Mouse (Mus musculus) hindbrain, embryonic 13.5 days (tissue): ENCODE data around the gene Cobl. TPM values are rescaled to one million over a fixed set of nuclear protein-coding genes. Genes with fewer than 3 reads are reported as not detected.

Source experiments
- ATAC-seq: fragments of 200-750 bp; cut with Nextera tagmentation; 2 replicates; pipeline ENCODE4 v1.8.0; 2017; ENCODE audit warnings: moderate TSS enrichment; ENCODE audit not compliant: low FRiP score
- H3K27ac ChIP-seq: fragments of 300-500 bp; sonication (generic); 2 replicates; pipeline ENCODE4 v1.5.1; 2015; ENCODE audit warnings: inconsistent platforms, mild to moderate bottlenecking, moderate library complexity
- H3K27me3 ChIP-seq: fragments of 300-500 bp; sonication (generic); 2 replicates; pipeline ENCODE4 v1.6.1; 2015; ENCODE audit warnings: mild to moderate bottlenecking, inconsistent platforms
- H3K36me3 ChIP-seq: fragments of 300-500 bp; sonication (generic); 2 replicates; pipeline ENCODE4 v1.6.1; 2015; ENCODE audit warnings: mild to moderate bottlenecking, inconsistent platforms
- H3K4me1 ChIP-seq: fragments of 300-500 bp; sonication (generic); replicated peaks from 2 replicates; pipeline ENCODE4 v1.6.1; 2015; ENCODE audit warnings: inconsistent platforms
- H3K4me2 ChIP-seq: fragments of 300-500 bp; sonication (generic); 2 replicates; pipeline ENCODE4 v1.6.1; 2015; ENCODE audit warnings: inconsistent platforms, mild to moderate bottlenecking, moderate library complexity
- H3K4me3 ChIP-seq: fragments of 300-500 bp; sonication (generic); 2 replicates; pipeline ENCODE4 v1.5.1; 2015; ENCODE audit warnings: mild to moderate bottlenecking, inconsistent platforms
- H3K9ac ChIP-seq: fragments of 300-500 bp; sonication (generic); 2 replicates; pipeline ENCODE4 v1.6.1; 2015; ENCODE audit warnings: mild to moderate bottlenecking, inconsistent platforms
- H3K9me3 ChIP-seq: fragments of 300-500 bp; sonication (generic); 2 replicates; pipeline ENCODE4 v1.6.1; 2016; ENCODE audit warnings: inconsistent platforms
- WGBS: fragments of 180-500 bp; shearing (Covaris S2); methylation state at CpG from one replicate; pipeline ENCODE4 v1.1.7; 2015; 5-methylcytosine and 5-hydroxymethylcytosine counted together
- polyA plus RNA-seq: library from polyadenylated mRNA; unstranded; fragments of >200 nt; fragmentation: Nextera tagmentation; extraction: Ambion mirVana; gene quantifications from 2 replicates; pipeline ENCODE4 v1.2.1, GENCODE M21; 2015

Cobl gene
- polyA plus RNA-seq, 1 experiment from 2014 or later: 8.6 TPM

- Histone ChIP-seq H3K9ac (no peak overlapping the region), H3K27ac (no peak overlapping the region), H3K4me3 (no peak overlapping the region), H3K36me3 (no peaks in the 10 kb centered on the region), H3K4me1 (peaks cover 12% of the 10 kb centered on the region; the same call in 1 of the 2 replicates), H3K4me2 (no peak overlapping the region), H3K9me3 (no peaks in the 10 kb centered on the region), H3K27me3 (no peaks in the 10 kb centered on the region)
- WGBS: 90% methylated on average over 3 of the region's 3 CpGs
- no peak for ATAC-seq
These were observed 237.4 kb downstream of the Cobl start for GRCm38 (mm10) chr11:12227343-12227742.

GRCm38 (mm10) chr11:12219594-12220530 lies 244.9 kb downstream of the Cobl start:
- no peak overlapping the region for H3K4me2 ChIP-seq
- WGBS: 47% methylated on average over 4 of the region's 4 CpGs

GRCm38 (mm10) chr11:12216897-12217296 lies 247.9 kb downstream of the Cobl start:
- Histone ChIP-seq H3K4me3 (no peak overlapping the region), H3K4me2 (no peak overlapping the region), H3K27me3 (no peaks in the 10 kb centered on the region), H3K9me3 (no peaks in the 10 kb centered on the region), H3K36me3 (no peaks in the 10 kb centered on the region), H3K4me1 (no peaks in the 10 kb centered on the region; the same call in 1 of the 2 replicates), H3K27ac (no peak overlapping the region), H3K9ac (no peak overlapping the region)
- 79% methylated on average over 1 of the region's 1 CpGs for WGBS
- no peak for ATAC-seq

More at GRCm38 (mm10) chr11:12219594-12220530, 244.9 kb downstream of the Cobl start:
- peak; percentile 93 for ATAC-seq
- Histone ChIP-seq H3K27me3 (no peaks in the 10 kb centered on the region), H3K4me3 (no peak overlapping the region), H3K4me1 (no peaks in the 10 kb centered on the region; the same call in 1 of the 2 replicates), H3K36me3 (no peaks in the 10 kb centered on the region), H3K9ac (no peak overlapping the region), H3K9me3 (no peaks in the 10 kb centered on the region), H3K27ac (no peak overlapping the region)

GRCm38 (mm10) chr11:12215582-12215981 lies 249.2 kb downstream of the Cobl start:
- WGBS: 98% methylated on average over 1 of the region's 1 CpGs
- no peak overlapping the region for H3K4me3 ChIP-seq
- H3K9me3 ChIP-seq: no peaks in the 10 kb centered on the region
- H3K4me1 ChIP-seq: no peaks in the 10 kb centered on the region; the same call in 1 of the 2 replicates
- H3K36me3 ChIP-seq: no peaks in the 10 kb centered on the region
- H3K9ac ChIP-seq: no peak overlapping the region
- H3K4me2 ChIP-seq: no peak overlapping the region
- no peaks in the 10 kb centered on the region for H3K27me3 ChIP-seq
- no peak overlapping the region for H3K27ac ChIP-seq
- no peak for ATAC-seq

- no peaks in the 10 kb centered on the region for H3K9me3 ChIP-seq
- 91% methylated on average over 2 of the region's 2 CpGs for WGBS
- no peak overlapping the region for H3K27ac ChIP-seq
- no peaks in the 10 kb centered on the region for H3K36me3 ChIP-seq
- no peak overlapping the region for H3K9ac ChIP-seq
- ATAC-seq: no peak
- H3K4me2 ChIP-seq: no peak overlapping the region
- H3K4me3 ChIP-seq: no peak overlapping the region
- no peaks in the 10 kb centered on the region for H3K27me3 ChIP-seq
- H3K4me1 ChIP-seq: no peaks in the 10 kb centered on the region
These were observed 256.2 kb downstream of the Cobl start for GRCm38 (mm10) chr11:12208574-12208973.

- Histone ChIP-seq H3K4me3 (no peak overlapping the region), H3K4me1 (no peaks in the 10 kb centered on the region), H3K9ac (no peak overlapping the region), H3K27me3 (no peaks in the 10 kb centered on the region), H3K9me3 (no peaks in the 10 kb centered on the region), H3K4me2 (no peak overlapping the region), H3K36me3 (no peaks in the 10 kb centered on the region), H3K27ac (no peak overlapping the region)
- 78% methylated on average over 6 of the region's 6 CpGs for WGBS
- no peak for ATAC-seq
These were observed 259.3 kb downstream of the Cobl start for GRCm38 (mm10) chr11:12205201-12206161.

GRCm38 (mm10) chr11:12199441-12199840 lies 265.3 kb downstream of the Cobl start:
- no peaks in the 10 kb centered on the region for H3K36me3 ChIP-seq
- H3K4me3 ChIP-seq: no peak overlapping the region
- H3K4me1 ChIP-seq: no peaks in the 10 kb centered on the region
- H3K9me3 ChIP-seq: no peaks in the 10 kb centered on the region
- ATAC-seq: no peak
- no peak overlapping the region for H3K27ac ChIP-seq
- H3K4me2 ChIP-seq: no peak overlapping the region
- no peak overlapping the region for H3K9ac ChIP-seq
- 87% methylated on average over 4 of the region's 4 CpGs for WGBS
- no peaks in the 10 kb centered on the region for H3K27me3 ChIP-seq

GRCm38 (mm10) chr11:12198700-12199349 lies 265.9 kb downstream of the Cobl start:
- Histone ChIP-seq H3K27ac (no peak overlapping the region), H3K9me3 (no peaks in the 10 kb centered on the region), H3K4me1 (no peaks in the 10 kb centered on the region), H3K27me3 (no peaks in the 10 kb centered on the region), H3K4me3 (no peak overlapping the region), H3K36me3 (no peaks in the 10 kb centered on the region), H3K9ac (no peak overlapping the region), H3K4me2 (no peak overlapping the region)
- 85% methylated on average over 6 of the region's 6 CpGs for WGBS
- no peak for ATAC-seq

GRCm38 (mm10) chr11:12198017-12198416 lies 266.7 kb downstream of the Cobl start:
- Histone ChIP-seq H3K4me1 (no peaks in the 10 kb centered on the region), H3K36me3 (no peaks in the 10 kb centered on the region), H3K27me3 (no peaks in the 10 kb centered on the region), H3K4me2 (no peak overlapping the region), H3K9ac (no peak overlapping the region), H3K9me3 (no peaks in the 10 kb centered on the region), H3K4me3 (no peak overlapping the region), H3K27ac (no peak overlapping the region)
- ATAC-seq: no peak
- WGBS: 86% methylated on average over 2 of the region's 2 CpGs

- no peaks in the 10 kb centered on the region for H3K36me3 ChIP-seq
- 93% methylated on average over 4 of the region's 4 CpGs for WGBS
- no peaks in the 10 kb centered on the region for H3K27me3 ChIP-seq
- H3K9me3 ChIP-seq: no peaks in the 10 kb centered on the region
- H3K4me1 ChIP-seq: no peaks in the 10 kb centered on the region
- H3K9ac ChIP-seq: no peak overlapping the region
- no peak overlapping the region for H3K4me2 ChIP-seq
- no peak overlapping the region for H3K4me3 ChIP-seq
- no peak overlapping the region for H3K27ac ChIP-seq
- ATAC-seq: no peak
These were observed 267.2 kb downstream of the Cobl start for GRCm38 (mm10) chr11:12197542-12197941.

GRCm38 (mm10) chr11:12195390-12195789 lies 269.4 kb downstream of the Cobl start:
- Histone ChIP-seq H3K9me3 (no peaks in the 10 kb centered on the region), H3K27ac (no peak overlapping the region), H3K4me3 (no peak overlapping the region), H3K4me1 (no peaks in the 10 kb centered on the region), H3K27me3 (no peaks in the 10 kb centered on the region), H3K36me3 (no peaks in the 10 kb centered on the region), H3K4me2 (no peak overlapping the region), H3K9ac (no peak overlapping the region)
- ATAC-seq: no peak
- 87% methylated on average over 3 of the region's 3 CpGs for WGBS

- no peaks in the 10 kb centered on the region for H3K27me3 ChIP-seq
- H3K36me3 ChIP-seq: no peaks in the 10 kb centered on the region
- WGBS: 82% methylated on average over 4 of the region's 4 CpGs
- H3K27ac ChIP-seq: no peak overlapping the region
- no peak for ATAC-seq
- H3K4me3 ChIP-seq: no peak overlapping the region
- no peak overlapping the region for H3K4me2 ChIP-seq
- H3K4me1 ChIP-seq: no peaks in the 10 kb centered on the region
- no peaks in the 10 kb centered on the region for H3K9me3 ChIP-seq
- no peak overlapping the region for H3K9ac ChIP-seq
These were observed 271.4 kb downstream of the Cobl start for GRCm38 (mm10) chr11:12193369-12193768.
